Mouse (Mus musculus) lung, embryonic 15.5 days (tissue): ENCODE results near the gene Pcdh7. TPM values are rescaled to one million over a fixed set of nuclear protein-coding genes. Genes with fewer than 3 reads are reported as not detected.

ENCODE experiments used
- ATAC-seq: fragments of 200-750 bp; cut with Nextera tagmentation; 2 replicates; pipeline ENCODE4 v1.8.0; 2017; ENCODE audit warnings: moderate number of reproducible peaks, borderline replicate concordance; ENCODE audit not compliant: low FRiP score, low TSS enrichment; ENCODE audit errors: extremely low read depth
- H3K27ac ChIP-seq: fragments of 300-500 bp; sonication (generic); 2 replicates; pipeline ENCODE4 v1.5.1; 2015; ENCODE audit warnings: moderate library complexity, mild to moderate bottlenecking, inconsistent platforms
- H3K27me3 ChIP-seq: fragments of 300-500 bp; sonication (generic); 2 replicates; pipeline ENCODE4 v1.6.1; 2015; ENCODE audit warnings: inconsistent platforms
- H3K36me3 ChIP-seq: fragments of 300-500 bp; sonication (generic); 2 replicates; pipeline ENCODE4 v1.6.1; 2015; ENCODE audit warnings: inconsistent platforms
- H3K4me1 ChIP-seq: fragments of 300-500 bp; sonication (generic); 2 replicates; pipeline ENCODE4 v1.6.1; 2015; ENCODE audit warnings: inconsistent platforms
- H3K4me2 ChIP-seq: fragments of 300-500 bp; sonication (generic); 2 replicates; pipeline ENCODE4 v1.6.1; 2015; ENCODE audit warnings: inconsistent platforms, mild to moderate bottlenecking, moderate library complexity
- H3K4me3 ChIP-seq: fragments of 300-500 bp; sonication (generic); 2 replicates; pipeline ENCODE4 v1.5.1; 2015; ENCODE audit warnings: mild to moderate bottlenecking, inconsistent platforms
- H3K9ac ChIP-seq: fragments of 300-500 bp; sonication (generic); 2 replicates; pipeline ENCODE4 v1.6.1; 2015; ENCODE audit warnings: inconsistent platforms
- H3K9me3 ChIP-seq: fragments of 300-500 bp; sonication (generic); 2 replicates; pipeline ENCODE4 v1.6.1; 2016; ENCODE audit warnings: inconsistent platforms
- WGBS: fragments of 180-500 bp; shearing (Covaris S2); methylation state at CpG from one replicate; pipeline ENCODE4 v1.1.7; 2015; 5-methylcytosine and 5-hydroxymethylcytosine counted together
- polyA plus RNA-seq: library from polyadenylated mRNA; unstranded; fragments of >200 nt; fragmentation: Nextera tagmentation; extraction: Ambion mirVana; gene quantifications from 2 replicates; pipeline ENCODE4 v1.2.1, GENCODE M21; 2015

Gene Pcdh7
- polyA plus RNA-seq, 1 experiment from 2014 or later, result 3.6 TPM

DNA sequence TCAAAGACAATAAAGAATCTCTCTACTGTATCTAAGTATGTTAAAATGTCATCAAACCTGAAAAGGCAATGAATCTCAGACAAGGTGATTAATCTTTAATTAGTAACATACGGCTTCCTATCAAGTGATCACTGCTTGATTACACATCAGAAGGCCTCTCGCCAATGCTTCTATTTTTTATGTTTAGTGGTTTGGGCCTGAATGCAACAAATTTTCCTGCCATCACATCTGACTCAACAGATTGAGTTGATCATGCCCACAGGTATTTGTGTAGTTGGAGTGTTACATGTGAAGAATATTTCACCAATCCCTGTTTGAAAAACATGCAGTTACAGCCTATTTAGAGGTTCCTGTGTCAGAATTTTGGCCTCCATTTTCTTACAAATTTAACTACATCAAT lies 225.8 kb downstream of the Pcdh7 start:
- Histone ChIP-seq H3K27ac (no peak overlapping the region), H3K9ac (no peak overlapping the region), H3K4me2 (no peak overlapping the region), H3K9me3 (no peaks in the 10 kb centered on the region), H3K4me3 (no peak overlapping the region), H3K36me3 (no peaks in the 10 kb centered on the region), H3K4me1 (no peaks in the 10 kb centered on the region), H3K27me3 (no peaks in the 10 kb centered on the region)
- ATAC-seq, result no peak
- 76% methylated on average over 2 of the region's 2 CpGs for WGBS

DNA sequence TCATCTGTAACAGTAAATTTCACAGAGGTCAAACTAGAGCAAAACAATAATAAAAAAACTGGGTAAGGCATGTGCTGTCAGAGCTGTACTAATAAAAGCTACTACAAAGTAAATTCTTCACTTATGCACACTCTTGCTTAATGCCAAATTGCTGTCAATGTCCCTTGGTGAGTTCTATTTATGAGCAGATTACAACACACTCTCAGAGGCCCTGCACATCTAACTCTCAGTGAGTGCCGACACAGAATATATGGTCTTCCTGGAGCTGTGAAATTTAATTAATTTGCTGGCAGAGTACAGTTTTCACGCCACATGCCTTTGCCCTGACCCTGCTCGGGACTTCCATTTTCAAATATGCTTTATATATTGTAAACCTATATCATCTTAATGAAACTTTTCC lies 227.7 kb downstream of the Pcdh7 start:
- Histone ChIP-seq H3K9ac (no peak overlapping the region), H3K27ac (no peak overlapping the region)

DNA sequence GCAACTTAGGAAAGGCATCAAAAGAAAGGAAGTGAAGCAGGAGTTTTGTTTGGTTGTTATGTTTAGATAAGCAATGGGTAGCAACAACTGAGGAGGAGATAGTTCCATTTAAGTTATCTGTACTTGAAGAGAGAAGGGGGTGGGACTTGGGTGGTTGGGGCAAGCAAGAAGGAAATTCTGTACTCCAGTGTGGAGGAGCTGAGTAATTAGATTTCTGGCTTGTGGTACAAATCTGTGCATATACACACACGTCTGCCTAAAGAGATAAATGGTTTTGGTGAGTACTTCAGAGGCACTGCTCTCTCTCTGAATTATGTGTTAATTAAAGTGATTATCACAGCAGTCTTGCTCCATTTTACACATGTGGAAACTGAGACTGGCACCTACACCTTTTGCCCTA lies 241.6 kb downstream of the Pcdh7 start:
- no peaks in the 10 kb centered on the region for H3K9me3 ChIP-seq
- H3K4me1 ChIP-seq, result no peaks in the 10 kb centered on the region
- H3K4me3 ChIP-seq, result no peak overlapping the region
- no peak overlapping the region for H3K27ac ChIP-seq
- H3K9ac ChIP-seq, result no peak overlapping the region
- no peaks in the 10 kb centered on the region for H3K27me3 ChIP-seq
- H3K4me2 ChIP-seq, result no peak overlapping the region
- no peaks in the 10 kb centered on the region for H3K36me3 ChIP-seq
- no peak for ATAC-seq
- WGBS, result 38% methylated on average over 1 of the region's 1 CpGs

More for the DNA sequence above, 227.7 kb downstream of the Pcdh7 start:
- Histone ChIP-seq H3K4me3 (no peak overlapping the region), H3K27me3 (no peaks in the 10 kb centered on the region), H3K9me3 (no peaks in the 10 kb centered on the region), H3K4me2 (no peak overlapping the region), H3K4me1 (no peaks in the 10 kb centered on the region), H3K36me3 (no peaks in the 10 kb centered on the region)
- ATAC-seq, result no peak
- 37% methylated on average over 3 of the region's 3 CpGs for WGBS

DNA sequence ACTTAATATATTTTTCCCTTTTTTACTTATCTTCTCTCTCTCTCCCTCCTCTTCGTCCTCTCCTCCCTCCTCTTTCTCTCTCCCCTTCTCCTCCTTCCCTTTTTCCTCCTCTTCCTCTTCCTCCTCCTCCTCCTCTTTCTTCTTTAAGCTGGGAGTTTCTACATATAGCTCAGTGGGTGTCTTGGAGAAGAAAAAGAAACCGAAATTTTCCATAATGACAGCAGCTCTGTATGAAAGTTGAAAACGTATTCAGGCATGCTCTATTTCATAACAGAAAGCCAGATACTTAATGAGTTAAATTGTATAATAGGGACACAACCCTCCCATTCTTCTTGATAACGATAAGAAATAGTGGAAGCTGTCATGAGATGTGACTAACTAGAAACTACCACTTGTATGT lies 246.0 kb downstream of the Pcdh7 start:
- WGBS, result 73% methylated on average over 4 of the region's 4 CpGs
- Histone ChIP-seq H3K36me3 (no peaks in the 10 kb centered on the region), H3K9me3 (no peaks in the 10 kb centered on the region), H3K4me3 (no peak overlapping the region), H3K4me2 (no peak overlapping the region), H3K27me3 (no peaks in the 10 kb centered on the region), H3K4me1 (no peaks in the 10 kb centered on the region), H3K9ac (no peak overlapping the region), H3K27ac (no peak overlapping the region)
- ATAC-seq, result no peak

DNA sequence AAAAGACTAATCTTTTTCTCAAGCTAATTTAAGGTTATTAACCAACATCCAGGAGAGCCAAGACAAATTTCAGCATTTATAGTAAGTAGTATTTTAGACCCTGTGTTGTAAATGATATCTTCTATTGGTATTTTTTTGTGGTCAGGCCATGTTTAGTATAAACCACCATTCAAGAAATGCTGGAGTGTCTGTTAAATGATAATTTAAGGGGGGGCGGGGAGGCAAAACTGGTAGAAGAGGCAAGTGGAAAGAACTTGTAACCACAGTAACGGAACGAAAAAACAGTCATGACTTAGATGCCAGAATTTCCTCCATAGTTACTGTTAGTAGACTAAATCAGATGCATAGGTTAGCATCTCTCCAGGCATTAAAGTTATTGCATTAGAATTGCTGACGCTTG lies 246.4 kb downstream of the Pcdh7 start:
- Histone ChIP-seq H3K9ac (no peak overlapping the region), H3K4me1 (no peaks in the 10 kb centered on the region), H3K4me2 (no peak overlapping the region), H3K27ac (no peak overlapping the region), H3K9me3 (no peaks in the 10 kb centered on the region), H3K4me3 (no peak overlapping the region), H3K27me3 (no peaks in the 10 kb centered on the region), H3K36me3 (no peaks in the 10 kb centered on the region)
- 89% methylated on average over 4 of the region's 4 CpGs for whole genome bisulfite sequencing
- ATAC-seq, result no peak

DNA sequence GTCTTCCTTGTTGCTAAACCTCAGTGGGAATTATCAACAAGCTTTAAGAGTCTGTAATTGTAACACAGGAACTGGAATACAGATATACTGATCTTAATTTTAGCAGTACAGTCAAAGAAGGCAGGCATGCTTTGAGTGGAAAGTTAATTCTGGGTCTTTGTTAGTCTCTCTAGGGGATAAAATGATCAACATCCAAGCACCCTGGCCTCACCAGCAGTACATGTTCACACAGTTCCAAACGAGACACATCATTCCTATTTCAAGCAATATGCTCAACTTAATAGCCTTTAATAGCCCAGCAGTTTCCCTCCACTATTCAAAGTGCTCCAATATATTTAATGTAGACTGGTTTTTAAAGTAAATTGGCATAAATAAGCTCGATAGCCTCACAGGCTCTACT lies 275.8 kb downstream of the Pcdh7 start:
- Histone ChIP-seq H3K27ac (no peak overlapping the region), H3K4me3 (no peak overlapping the region), H3K9me3 (no peaks in the 10 kb centered on the region), H3K4me2 (no peak overlapping the region), H3K27me3 (no peaks in the 10 kb centered on the region), H3K36me3 (no peaks in the 10 kb centered on the region), H3K9ac (no peak overlapping the region), H3K4me1 (no peaks in the 10 kb centered on the region)
- WGBS, result 79% methylated on average over 2 of the region's 2 CpGs
- no peak for ATAC-seq

DNA sequence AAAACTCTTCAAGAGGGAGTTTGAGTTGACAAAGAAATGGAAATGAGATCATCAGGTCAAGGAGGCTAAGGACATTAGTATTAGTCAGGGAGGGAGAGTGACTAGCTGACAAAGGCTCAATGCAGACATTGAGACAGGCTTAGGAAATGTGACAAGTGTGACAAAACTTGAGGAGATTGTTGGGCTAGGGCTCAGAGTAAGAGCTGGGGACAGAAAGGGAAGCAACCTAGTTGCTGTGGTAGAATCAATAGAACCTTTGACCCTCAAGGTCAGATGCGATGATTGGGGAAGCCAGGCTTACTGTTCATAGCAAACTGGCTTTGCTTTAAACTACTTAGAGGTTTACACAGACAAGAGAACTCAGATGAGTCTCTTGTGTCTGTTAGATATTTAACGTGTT lies 303.6 kb downstream of the Pcdh7 start:
- 84% methylated on average over 2 of the region's 2 CpGs for WGBS
- no peak overlapping the region for H3K4me3 ChIP-seq
- H3K4me1 ChIP-seq, result peaks cover 4% of the 10 kb centered on the region; the same call in 1 of the 2 replicates
- no peaks in the 10 kb centered on the region for H3K27me3 ChIP-seq
- ATAC-seq, result no peak
- H3K36me3 ChIP-seq, result no peaks in the 10 kb centered on the region
- H3K9me3 ChIP-seq, result no peaks in the 10 kb centered on the region
- no peak overlapping the region for H3K9ac ChIP-seq
- no peak overlapping the region for H3K4me2 ChIP-seq
- H3K27ac ChIP-seq, result no peak overlapping the region

DNA sequence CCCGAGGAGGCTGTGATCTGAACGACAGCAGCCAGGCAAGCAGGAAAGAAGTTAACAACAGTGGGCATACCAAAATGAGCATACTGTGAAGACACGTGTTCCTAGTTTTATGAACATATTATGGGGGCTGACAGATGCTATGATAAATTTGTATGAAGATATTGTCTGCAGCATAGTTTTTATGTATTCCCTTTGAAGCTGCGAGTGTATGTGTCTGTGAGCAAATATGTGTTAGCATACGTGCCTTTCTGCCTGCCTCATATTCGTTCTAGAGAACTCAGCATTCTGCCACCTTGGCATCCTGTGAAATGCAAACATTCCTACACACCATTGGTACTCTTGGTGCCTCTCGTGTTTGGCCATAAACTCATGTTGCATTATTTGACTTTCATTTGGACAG lies 307.4 kb downstream of the Pcdh7 start:
- Histone ChIP-seq H3K9ac (no peak overlapping the region), H3K27ac (peak overlapping the region; percentile 46; the same call in 1 of the 2 replicates), H3K4me3 (no peak overlapping the region), H3K4me2 (no peak overlapping the region), H3K27me3 (no peaks in the 10 kb centered on the region), H3K9me3 (no peaks in the 10 kb centered on the region), H3K4me1 (peaks cover 4% of the 10 kb centered on the region; the same call in 1 of the 2 replicates), H3K36me3 (no peaks in the 10 kb centered on the region)
- no peak for ATAC-seq
- WGBS, result 47% methylated on average over 7 of the region's 7 CpGs

DNA sequence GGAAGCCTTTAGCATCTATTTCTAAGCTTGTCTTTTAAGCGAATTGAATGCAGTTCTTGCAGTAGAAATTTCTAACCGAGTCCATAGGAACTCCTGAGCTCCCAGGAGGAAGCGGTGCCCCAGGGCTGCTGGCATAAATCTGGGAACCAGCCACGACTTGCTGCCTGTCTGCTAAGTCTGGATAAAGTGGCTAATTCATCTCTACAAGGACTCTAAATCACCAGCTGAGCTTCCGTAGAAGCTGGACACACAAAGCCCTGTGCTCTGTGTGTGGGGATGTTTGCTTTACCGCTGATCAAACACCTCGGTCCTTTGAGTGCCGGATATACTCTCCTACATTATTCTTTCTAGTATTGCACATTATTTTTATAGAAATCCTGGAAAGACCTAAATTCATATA lies 308.0 kb downstream of the Pcdh7 start:
- 0 out of 2 replicates have a peak overlapping the region, but pooled peaks have one; percentile 7 for H3K4me2 ChIP-seq

DNA sequence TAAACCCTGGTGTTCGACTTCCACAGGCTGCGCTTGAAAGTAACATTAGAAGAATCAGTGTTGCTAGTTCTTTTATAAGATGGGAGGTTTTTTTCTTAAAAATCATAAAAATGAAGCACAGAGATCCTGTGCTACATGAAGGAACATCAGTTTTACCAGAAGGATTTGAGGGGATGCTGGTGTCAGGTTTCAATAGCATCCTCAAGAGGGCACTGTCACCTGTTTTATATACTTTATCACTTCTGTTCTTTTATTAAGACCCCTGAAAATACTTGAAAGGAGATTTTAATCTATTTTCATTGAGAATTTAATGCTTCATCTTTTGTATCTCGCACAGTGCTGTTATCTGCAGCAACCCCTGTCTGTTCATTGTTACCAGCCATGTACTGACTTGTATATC lies 322.1 kb downstream of the Pcdh7 start:
- Histone ChIP-seq H3K4me3 (no peak overlapping the region), H3K9me3 (no peaks in the 10 kb centered on the region), H3K27ac (no peak overlapping the region), H3K36me3 (no peaks in the 10 kb centered on the region), H3K9ac (no peak overlapping the region), H3K27me3 (no peaks in the 10 kb centered on the region), H3K4me1 (no peaks in the 10 kb centered on the region), H3K4me2 (no peak overlapping the region)
- 52% methylated on average over 3 of the region's 3 CpGs for WGBS
- ATAC-seq, result no peak

More for the DNA sequence above, 308.0 kb downstream of the Pcdh7 start:
- 30% methylated on average over 8 of the region's 8 CpGs for WGBS
- Histone ChIP-seq H3K27me3 (no peaks in the 10 kb centered on the region), H3K4me3 (no peak overlapping the region), H3K27ac (peak overlapping the region; percentile 46), H3K9me3 (no peaks in the 10 kb centered on the region), H3K4me1 (peaks cover 4% of the 10 kb centered on the region; the same call in 1 of the 2 replicates), H3K36me3 (no peaks in the 10 kb centered on the region), H3K9ac (no peak overlapping the region)
- ATAC-seq, result peak; percentile 76; the same call in 1 of the 2 replicates

DNA sequence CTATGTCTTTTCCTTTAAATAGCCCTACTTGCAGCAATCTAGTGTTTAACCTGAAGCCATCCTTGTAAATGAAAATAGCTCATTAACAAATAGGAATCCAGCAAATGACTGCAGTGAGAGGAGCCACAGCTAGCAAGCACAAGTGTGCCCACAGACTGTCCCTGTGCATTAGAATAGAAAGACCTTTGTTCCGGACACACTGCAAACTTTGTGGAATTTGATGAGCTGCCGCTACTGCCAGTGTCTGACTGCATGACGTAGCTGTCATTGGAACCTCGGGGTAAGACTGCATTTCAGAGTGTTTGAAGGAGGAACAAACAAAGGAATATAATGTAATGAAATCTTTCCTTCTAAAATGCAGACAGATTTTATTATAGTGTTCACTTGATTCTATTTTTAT lies 326.4 kb downstream of the Pcdh7 start:
- no peaks in the 10 kb centered on the region for H3K36me3 ChIP-seq
- no peaks in the 10 kb centered on the region for H3K27me3 ChIP-seq
- H3K27ac ChIP-seq, result no peak overlapping the region
- H3K4me1 ChIP-seq, result no peaks in the 10 kb centered on the region
- WGBS, result 37% methylated on average over 4 of the region's 4 CpGs
- H3K4me2 ChIP-seq, result no peak overlapping the region
- no peaks in the 10 kb centered on the region for H3K9me3 ChIP-seq
- no peak overlapping the region for H3K9ac ChIP-seq
- H3K4me3 ChIP-seq, result no peak overlapping the region
- no peak for ATAC-seq

DNA sequence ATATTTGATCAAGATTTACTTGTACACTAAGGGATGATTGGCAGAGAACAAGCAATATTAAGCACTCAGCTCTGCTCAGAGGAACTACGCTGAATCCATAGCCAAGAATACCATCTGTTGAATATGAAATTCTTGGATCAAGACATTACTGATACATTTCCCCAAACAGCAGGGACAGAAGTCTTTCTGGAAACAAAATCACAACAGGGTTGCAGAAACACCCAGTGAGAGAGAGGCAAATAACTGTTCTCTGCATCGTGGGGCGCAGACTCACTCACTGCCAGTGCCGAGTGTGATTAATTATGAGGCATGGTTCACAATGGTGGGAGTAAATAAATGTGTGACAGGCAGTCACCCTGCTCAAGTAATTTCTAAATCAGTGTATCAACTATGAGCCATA lies 363.3 kb downstream of the Pcdh7 start:
- Histone ChIP-seq H3K9ac (no peak overlapping the region), H3K4me1 (no peaks in the 10 kb centered on the region), H3K4me3 (no peak overlapping the region), H3K9me3 (no peaks in the 10 kb centered on the region), H3K27ac (no peak overlapping the region), H3K36me3 (no peaks in the 10 kb centered on the region), H3K4me2 (no peak overlapping the region), H3K27me3 (no peaks in the 10 kb centered on the region)
- no peak for ATAC-seq
- 57% methylated on average over 4 of the region's 4 CpGs for WGBS

DNA sequence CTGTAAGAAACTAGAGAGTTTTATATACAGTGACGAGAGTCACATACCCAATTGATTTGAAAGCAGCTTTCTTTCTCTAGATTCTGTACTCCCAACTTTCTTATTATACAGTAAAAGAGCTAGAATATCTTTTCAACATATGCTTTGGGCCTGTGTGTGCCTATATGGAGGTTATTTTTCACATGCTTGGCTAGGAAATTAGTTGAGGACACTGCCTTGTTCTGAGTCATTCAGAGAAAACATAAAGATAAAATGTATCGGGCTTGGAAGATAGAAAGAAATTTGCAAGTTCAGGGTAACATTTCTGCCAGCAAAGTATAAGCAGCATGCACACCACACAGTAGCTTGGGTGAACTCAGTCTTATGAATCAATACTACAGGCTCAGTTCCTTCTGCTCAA lies 364.5 kb downstream of the Pcdh7 start:
- Histone ChIP-seq H3K9ac (no peak overlapping the region), H3K4me3 (no peak overlapping the region), H3K9me3 (no peaks in the 10 kb centered on the region), H3K27me3 (no peaks in the 10 kb centered on the region), H3K27ac (no peak overlapping the region), H3K4me2 (no peak overlapping the region), H3K36me3 (no peaks in the 10 kb centered on the region), H3K4me1 (no peaks in the 10 kb centered on the region)
- WGBS, result 82% methylated on average over 2 of the region's 2 CpGs
- no peak for ATAC-seq
